Mouse (Mus musculus) heart, postnatal 0 days (tissue): ENCODE measurements at regions not wholly inside any gene's neighbourhood (a gene's known extent, or its start where the extent isn't known, plus 50 kb on each side); places are given as distances from the start of the nearest gene placed in this dataset.

Source experiments
- CTCF ChIP-seq: IDR thresholded peaks from 2 replicates; pipeline ENCODE4 v1.5.1; 2016; ENCODE audit warnings: antibody characterized with exemption, control low read depth, low read depth
- EP300 ChIP-seq: IDR thresholded peaks from 2 replicates; pipeline ENCODE4 v1.6.1; 2016; ENCODE audit warnings: antibody characterized with exemption, low read depth

- TF ChIP-seq CTCF (no peak), EP300 (no peak)
Measured at GRCm38 (mm10) chr15:96754079-96754478, 54.5 kb upstream of the Slc38a2 start.
